Mouse (Mus musculus) hindlimb bud, embryonic 11.5 days (tissue): ENCODE results near the gene Mis12.

Source experiments
- DNase-seq: peaks from one replicate; pipeline ENCODE4 v3.0.0-alpha.2; 2012; ENCODE audit warnings: low read depth, low spot score; ENCODE audit errors: extremely low spot score

The Mis12 gene

DNA sequence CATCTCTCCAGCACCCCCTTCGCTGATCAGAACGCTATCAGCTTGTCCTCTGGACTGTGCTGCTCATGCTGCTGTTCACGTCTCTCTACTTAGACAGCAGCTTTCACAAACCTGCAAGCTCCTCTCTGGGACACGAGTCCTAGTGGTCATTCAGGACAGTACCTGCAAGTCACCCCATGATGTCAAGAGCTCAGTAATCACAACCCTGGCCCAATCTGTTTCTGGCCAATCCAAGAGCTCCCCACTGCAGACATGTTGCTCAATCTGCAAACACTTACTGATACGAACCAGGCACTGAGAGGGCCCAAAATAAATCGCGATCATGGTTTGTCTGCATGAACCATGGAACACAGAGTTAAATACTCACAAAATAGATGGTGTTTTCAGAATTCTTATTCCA lies 6.7 kb upstream of the Mis12 start:
- no peak for DNase-seq

DNA sequence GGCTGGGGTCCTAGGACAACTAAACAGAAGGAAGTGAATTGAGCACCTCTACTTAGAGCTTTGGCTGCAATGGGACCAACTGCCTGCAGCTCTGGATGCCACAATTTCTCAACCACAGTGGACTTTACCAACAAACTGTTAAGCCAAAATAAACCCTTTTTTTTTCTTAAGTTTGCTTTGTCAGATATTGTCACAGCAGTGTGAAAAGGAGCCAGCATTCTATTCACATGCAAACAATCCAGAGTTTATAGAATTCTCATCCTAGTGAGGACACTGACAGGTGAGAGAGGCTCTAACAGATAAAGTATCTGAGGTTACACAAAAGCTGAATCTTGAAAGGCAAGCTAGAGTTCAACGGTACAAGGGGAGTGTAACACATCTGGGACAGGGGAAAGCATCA lies 2.4 kb upstream of the Mis12 start:
- no peak for DNase-seq

DNA sequence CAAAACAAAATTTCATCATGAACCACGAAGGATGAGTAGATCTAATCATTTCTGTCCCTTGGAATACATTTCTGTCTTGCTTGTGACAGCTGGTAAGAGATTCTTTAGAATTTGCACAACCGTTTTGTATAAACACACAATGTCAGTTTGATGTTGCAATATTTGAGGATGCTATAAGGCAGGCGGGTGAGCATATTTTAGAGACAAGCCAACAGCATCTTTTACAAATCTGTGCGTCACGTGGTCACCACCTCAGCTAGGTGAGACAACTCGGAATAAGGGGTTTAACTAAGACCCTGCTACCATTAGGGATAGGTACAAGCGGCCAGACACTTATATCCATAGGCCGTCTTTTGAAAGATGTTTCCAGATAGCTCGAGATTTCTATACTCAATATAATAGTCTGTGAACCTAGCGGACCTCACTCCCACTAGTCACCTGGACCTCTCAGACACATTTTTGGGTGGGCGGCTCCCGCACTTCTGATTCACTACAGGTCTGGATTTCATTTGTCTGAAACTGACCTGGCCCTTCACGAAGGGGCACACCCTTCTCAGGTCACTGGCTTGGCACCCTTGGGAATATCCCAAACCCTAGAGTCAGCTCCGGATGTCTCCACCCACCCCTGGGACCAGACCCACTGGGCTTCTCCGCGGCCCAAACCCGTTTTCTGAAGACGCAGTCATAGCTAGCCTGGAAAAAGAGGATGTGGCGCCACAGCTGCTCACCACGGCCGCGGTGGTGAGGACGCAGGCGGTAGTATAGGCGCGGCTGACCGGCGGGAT lies 803 bp upstream of the Mis12 start:
- DNase-seq = no peak

DNA sequence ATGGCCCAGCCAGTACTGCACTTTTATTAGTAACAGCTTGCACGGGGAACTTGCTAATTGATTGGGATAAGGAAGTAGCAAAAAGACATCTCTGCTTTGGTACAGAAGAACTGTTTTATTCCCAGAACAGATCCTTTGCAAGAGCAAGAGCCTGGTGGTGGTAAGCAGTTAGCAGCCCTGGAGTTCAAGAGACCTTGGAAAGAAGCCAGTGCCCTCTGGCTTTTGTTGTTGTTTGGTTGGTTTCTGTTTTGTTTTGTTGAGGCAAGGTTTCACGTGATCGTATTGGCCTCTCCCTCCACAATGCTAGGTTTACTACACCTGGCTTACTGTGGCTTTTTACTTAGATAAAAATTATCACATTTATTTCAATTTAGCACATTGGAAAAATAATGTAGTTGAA lies 8.9 kb downstream of the Mis12 start:
- DNase-seq = no peak

DNA sequence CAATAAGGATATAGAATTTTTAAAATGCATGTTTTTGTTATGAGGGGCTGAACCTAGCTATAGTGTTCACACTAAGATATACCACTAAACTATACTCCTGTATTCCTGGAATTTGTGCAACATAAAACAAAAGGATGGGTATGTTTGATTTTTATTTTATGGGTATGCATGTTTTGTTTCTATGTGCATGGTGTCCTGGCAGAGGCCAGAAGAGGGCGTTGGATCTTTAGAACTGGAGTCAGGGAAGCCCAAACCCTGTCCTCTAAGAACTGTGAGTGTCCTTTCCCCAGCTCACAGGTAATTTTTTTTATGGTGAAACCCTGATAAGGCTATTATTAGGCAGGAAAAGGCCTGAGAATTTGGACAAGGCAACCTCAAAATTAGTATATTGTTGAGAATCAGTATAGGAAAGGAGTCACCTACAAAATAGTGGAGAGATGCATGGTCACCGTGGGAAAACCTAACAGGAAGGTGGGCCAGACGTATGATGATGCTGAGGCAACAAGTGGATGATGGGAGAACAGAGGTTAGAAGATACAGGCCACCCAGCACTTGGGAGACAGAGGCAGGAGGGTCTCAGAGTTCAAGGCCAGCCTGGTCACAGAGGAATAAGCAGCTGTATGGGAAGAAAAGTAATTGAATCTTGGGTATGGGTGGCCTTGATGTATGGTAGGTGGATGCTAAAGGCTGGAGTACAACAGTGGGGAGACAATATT lies 10.2 kb downstream of the Mis12 start:
- no peak for DNase-seq

DNA sequence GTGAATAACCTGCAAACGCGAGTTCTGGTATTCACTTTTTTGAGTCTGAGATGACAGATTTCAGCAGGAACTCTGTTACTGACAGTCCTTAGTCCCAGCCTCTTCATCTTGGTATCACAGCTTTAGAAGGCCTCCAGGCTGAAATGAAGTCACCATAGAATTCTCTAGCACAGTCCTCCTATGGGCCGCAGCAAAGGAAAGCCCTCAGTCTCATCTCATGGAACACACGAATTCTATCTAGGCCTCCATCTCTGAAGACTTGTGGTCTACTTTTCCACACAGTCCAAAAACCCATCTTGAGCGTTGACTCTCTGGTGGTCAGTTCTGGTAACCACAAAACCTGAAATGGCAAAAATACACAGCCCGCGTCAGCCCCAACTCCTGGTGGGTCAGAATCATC lies 12.7 kb downstream of the Mis12 start:
- DNase-seq = no peak

DNA sequence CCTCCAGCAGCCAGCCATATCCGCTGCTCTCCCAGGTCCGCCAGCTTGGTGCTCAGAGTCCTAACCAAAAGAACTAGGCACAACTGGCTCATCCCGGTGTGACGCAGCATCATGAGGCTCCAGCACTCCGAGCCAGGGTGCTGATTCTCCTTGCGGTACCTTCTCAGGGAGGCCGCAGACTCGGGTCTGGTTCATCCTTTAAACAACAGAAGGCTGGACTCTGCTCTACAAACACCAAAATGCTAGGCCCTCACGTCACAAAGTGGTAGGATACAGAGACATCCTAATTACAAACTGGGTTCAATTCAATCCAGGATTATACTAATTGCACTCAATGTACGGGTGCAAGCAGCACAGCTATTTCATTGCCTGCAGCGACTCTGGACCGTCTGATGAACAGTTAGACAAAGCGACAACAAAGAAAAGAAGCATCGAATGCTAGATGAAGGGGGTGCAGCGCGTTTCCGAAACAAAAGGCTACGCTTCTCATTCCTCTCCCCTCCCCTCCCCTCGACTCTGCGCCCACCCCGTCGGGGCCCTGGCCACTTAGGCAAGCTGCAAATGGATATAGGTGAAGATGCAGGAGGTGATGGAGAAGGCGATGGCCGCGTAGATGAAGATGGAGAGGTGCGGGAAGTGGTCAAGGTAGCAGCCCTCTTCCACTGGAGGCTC lies 13.2 kb downstream of the Mis12 start:
- no peak for DNase-seq

DNA sequence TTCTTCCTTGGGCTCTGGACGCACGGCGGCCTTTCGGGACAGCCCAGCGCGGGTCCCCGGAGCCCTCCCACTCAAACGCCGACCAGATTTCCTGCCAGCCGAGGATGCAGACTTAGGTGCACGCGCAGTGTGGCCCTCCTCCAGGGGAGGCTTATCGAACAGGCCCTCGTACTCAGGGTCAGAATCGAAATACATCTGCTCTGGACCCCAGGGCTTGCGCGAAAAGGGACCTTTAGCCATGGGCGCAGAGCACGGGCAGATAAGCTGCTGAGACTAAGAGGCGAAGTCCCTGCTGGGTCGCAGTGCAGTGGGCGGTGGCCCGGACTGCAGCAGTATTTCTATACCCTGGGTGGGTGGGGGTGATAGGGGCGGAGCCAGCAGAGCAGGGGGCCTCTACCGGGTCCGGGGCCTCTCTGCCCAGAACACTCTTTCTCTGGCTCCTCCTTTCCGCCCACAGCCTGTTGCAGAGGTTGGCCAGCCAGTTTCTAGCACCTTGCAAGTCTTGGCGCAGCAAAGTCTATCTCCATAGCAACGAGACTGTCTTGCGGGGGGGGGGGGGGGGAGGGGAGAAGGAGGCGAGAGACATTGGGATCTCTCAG lies 13.9 kb downstream of the Mis12 start, which contains the start of gene 6330403K07Rik:
6330403K07Rik (minus strand) TSS at position 351 of the 599 bp plus-strand sequence.
- peak; percentile 46 for DNase-seq

DNA sequence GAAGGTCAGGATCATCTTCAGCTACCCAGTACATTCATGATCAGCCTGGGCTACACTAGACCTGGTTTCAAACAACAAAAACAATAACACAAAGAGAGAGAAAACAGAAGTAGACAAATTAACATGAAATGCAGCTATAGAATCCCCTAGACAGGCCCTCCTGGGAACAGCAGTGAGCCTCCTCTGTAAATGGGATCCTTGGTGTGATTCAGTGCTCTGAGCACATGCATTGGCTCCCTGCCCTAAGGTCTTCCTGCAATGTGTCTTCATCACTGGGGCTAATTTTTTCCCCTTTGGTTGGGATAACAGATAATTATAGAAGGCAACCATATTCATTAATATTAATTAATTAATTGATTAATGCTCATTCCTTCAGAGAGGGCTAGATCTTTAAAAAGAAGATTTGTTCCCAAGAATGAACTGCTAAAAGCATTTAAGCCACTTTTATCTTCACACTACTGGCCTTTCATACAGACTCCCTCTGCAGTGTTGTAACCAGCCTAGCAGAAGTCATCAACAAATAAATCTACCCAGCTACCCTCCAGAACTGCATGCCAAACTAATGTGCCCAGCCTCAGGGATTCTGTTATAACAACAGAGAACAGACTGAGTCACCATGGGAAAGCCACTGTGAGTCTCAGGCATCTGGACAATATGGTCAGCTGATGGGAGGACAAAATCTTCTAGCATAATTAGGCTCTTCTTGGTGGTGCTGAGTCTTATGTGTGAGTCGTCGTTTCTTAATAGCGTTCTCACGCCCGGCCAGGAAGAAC lies 20.3 kb downstream of the Mis12 start:
- no peak for DNase-seq

DNA sequence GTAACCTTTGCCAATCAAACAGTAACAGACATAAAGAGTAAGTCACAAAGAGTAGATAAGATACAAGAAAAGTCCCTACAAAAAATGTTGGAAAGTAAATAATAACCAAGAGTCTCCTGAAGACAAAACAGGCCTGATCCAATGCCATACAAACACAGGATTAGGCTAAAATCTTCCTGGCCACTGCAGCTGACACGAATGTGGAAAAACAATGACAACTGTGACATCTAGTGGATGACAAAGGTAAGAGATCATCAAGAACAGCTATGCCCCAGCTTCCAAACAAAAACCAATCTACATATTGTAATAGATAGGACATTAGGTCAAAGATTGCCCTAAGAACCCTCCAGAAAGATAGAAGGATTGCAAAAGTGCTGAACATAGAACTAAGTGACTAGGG lies 33.1 kb downstream of the Mis12 start:
- no peak for DNase-seq

DNA sequence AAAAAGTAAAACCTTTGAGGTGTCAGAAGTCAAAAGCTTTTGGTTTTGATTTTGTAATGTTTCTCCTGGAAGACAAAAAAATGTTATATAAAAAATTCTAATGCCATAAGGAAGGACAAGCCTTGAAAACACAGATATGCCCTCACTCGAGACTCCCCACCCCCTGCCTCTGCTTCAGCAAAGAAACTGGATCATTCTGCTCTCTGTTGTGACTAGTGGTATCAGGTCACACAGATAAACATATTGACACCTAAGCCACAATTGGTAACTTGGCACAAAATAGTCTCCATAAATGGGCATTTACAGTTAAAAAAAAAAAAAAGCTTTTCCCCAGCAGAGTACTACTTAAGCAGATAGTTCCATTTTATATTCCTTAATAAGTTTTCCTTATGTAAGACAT lies 56.9 kb downstream of the Mis12 start:
- no peak for DNase-seq
